Mouse (Mus musculus): ENCODE measurements around the gene Fads3. TPM values are rescaled to one million over a fixed set of nuclear protein-coding genes. Genes with fewer than 3 reads are reported as not detected.

Fads3 gene
- total and polyA plus RNA-seq, 2 experiments from 2014 or later: 38.8 to 92.8 TPM

DNA sequence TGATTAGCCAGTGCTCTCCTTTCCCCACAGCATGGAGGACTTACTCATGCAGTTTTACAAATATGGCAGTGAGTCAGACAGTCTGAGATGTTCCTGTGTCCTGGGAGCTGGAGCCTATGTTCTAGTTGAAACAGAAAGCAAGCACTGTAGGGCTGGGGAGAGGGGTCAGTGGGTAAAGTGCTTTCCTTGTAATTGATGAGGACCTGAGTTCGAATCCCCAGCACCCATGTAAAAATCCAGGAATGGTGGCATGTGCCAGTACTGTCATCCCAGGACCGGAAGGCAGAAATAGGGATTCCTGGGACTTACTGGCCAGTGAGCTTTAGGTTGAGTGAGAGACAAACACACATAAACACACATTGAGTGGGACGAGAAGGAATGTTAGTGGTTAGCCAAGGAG is 15.3 kb downstream of the Fads3 start:
- 91% methylated on average over 3 of the region's 3 CpGs for WGBS
- no peak overlapping the region for H3K27ac ChIP-seq (ENCODE audit: low read depth, low read length)

DNA sequence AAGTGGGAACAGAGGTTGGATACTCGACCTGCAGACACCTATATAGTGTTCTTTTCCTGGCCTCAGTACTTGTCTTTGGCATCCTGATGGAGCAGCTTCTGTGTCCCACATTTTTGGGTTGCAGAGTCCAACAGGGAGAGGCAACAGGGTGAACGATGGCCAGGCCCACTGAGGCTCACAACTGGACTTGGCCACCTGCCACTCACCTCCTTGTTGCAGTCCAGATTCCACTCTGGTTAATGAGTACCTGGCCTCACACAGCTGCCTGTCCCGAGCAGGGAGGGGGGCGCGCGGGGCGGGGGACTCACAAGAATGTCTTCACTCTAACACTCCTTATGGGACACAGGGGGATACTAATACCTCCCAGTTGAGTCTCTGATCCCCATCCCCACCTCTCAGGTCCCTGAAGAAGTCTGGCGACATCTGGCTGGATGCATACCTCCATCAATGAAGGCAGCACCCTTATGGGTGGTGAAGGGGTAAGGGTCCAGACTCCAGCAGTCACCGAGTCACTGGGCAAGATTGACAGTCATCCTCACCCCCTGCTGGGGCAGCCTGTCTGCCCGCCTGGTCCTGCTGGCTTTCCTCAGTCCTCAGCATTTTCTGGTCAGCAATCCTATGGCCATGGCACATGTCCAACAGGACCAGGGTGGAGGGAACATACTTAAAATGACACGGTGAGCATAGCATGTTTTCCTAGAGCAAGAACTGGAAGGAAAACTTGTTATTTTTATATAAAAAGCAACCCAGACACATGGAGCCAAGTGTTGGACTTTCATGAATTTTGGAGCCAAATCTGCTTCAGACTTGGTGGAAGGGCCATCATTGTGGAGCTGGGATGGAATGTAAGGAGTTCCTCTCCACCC is 16.4 kb downstream of the Fads3 start:
- no peaks in the 10 kb centered on the region for H3K9me3 ChIP-seq (ENCODE audit: low read length)
- WGBS: 68% methylated on average over 11 of the region's 11 CpGs
- no peak overlapping the region for H3K27ac ChIP-seq (ENCODE audit: low read depth, low read length)
- no peak overlapping the region for H3K4me3 ChIP-seq (ENCODE audit: low read depth, low read length)
- H3K9ac ChIP-seq (replicated peaks; ENCODE audit: low read length, poor library complexity, severe bottlenecking): no peak overlapping the region
- TF ChIP-seq CTCF (IDR thresholded peaks at IDR 0.05): no peak
- peaks cover 67% of the 10 kb centered on the region for H3K36me3 ChIP-seq (ENCODE audit: insufficient read depth, low read length)
- DNase-seq (ENCODE audit: low spot score): no peak
- no peak overlapping the region for H3K4me2 ChIP-seq (ENCODE audit: low read depth, low read length, poor library complexity, severe bottlenecking)
- no peak for ATAC-seq (ENCODE audit: low FRiP score)
- no peaks in the 10 kb centered on the region; the same call in 1 of the 2 replicates for H3K4me1 ChIP-seq (ENCODE audit: insufficient read depth, low read length)
- H3K27me3 ChIP-seq (ENCODE audit: insufficient read depth, low read length): no peaks in the 10 kb centered on the region

More for the DNA sequence above, 15.3 kb downstream of the Fads3 start:
- ATAC-seq (ENCODE audit: low FRiP score): no peak
- DNase-seq (ENCODE audit: low spot score): no peak
- no peak overlapping the region for H3K4me2 ChIP-seq (ENCODE audit: low read depth, low read length, poor library complexity, severe bottlenecking)
- H3K9me3 ChIP-seq (ENCODE audit: low read length): no peaks in the 10 kb centered on the region
- no peaks in the 10 kb centered on the region for H3K27me3 ChIP-seq (ENCODE audit: insufficient read depth, low read length)
- H3K4me3 ChIP-seq (ENCODE audit: low read depth, low read length): no peak overlapping the region
- H3K36me3 ChIP-seq (ENCODE audit: insufficient read depth, low read length): peaks cover 61% of the 10 kb centered on the region
- no peaks in the 10 kb centered on the region; the same call in 1 of the 2 replicates for H3K4me1 ChIP-seq (ENCODE audit: insufficient read depth, low read length)
- no peak for TF ChIP-seq CTCF (IDR thresholded peaks at IDR 0.05)
- no peak overlapping the region for H3K9ac ChIP-seq (replicated peaks; ENCODE audit: low read length, poor library complexity, severe bottlenecking)

DNA sequence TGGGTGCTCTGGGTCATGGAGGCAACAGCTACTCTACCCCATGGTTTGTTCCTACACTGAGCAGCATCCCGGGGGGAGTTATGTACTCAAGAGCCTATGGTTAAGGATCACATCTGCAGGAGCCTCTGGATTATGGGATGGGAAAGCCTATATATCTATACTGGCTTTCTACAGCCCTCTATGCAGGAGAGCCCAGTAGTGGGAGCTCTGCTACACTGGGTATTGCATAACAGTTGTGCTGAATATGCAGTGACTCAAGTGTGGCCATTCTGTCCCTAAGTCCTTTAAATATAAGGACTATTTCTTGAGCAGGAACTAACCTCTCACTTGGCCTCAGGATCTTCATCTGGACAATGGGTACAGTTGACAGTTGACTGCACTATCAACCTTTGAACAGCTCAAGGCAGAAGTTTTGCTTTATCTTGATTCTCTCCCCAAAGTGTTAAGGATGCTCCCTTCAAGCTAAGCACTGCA is 17.0 kb downstream of the Fads3 start:
- no peaks in the 10 kb centered on the region; the same call in 1 of the 2 replicates for H3K4me1 ChIP-seq (ENCODE audit: insufficient read depth, low read length)
- H3K27me3 ChIP-seq (ENCODE audit: insufficient read depth, low read length): no peaks in the 10 kb centered on the region
- peaks cover 67% of the 10 kb centered on the region for H3K36me3 ChIP-seq (ENCODE audit: insufficient read depth, low read length)
- 90% methylated on average over 1 of the region's 1 CpGs for WGBS
- DNase-seq (ENCODE audit: low spot score) (no peak), ATAC-seq (ENCODE audit: low FRiP score) (no peak)
- H3K9me3 ChIP-seq (ENCODE audit: low read length): no peaks in the 10 kb centered on the region
- no peak overlapping the region for H3K9ac ChIP-seq (replicated peaks; ENCODE audit: low read length, poor library complexity, severe bottlenecking)
- no peak overlapping the region for H3K27ac ChIP-seq (ENCODE audit: low read depth, low read length)
- no peak overlapping the region for H3K4me3 ChIP-seq (ENCODE audit: low read depth, low read length)
- no peak overlapping the region for H3K4me2 ChIP-seq (ENCODE audit: low read depth, low read length, poor library complexity, severe bottlenecking)
- TF ChIP-seq CTCF (IDR thresholded peaks at IDR 0.05): no peak

DNA sequence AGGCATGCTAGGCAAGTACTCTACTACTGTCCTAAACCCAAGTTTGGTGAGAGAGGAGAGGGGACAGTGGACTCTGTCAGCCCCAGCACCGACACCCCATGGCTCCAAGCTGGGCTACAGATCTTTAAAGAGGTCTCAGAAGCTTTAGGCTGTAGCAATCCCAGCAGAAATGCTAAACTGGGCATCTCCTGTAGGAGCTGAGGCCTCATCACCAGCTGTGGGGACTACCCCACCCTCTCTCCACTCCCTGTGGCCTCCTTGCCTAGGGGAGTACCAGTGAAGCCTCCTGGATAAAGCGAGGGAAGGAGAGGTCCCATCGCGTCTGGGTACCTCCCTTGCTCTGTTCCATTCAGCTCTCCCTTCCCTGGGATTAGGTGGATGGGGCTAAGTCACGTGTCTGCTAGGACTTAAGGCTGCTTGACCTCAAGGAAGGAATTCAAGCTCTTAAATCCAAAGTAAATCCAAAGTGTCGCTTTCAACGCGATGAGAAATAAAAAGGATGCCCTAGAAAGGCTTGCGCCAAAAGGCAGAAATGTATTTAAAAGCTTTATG is 17.6 kb downstream of the Fads3 start:
- DNase-seq (ENCODE audit: low spot score) (no peak), ATAC-seq (ENCODE audit: low FRiP score) (no peak)
- H3K4me1 ChIP-seq (ENCODE audit: insufficient read depth, low read length): no peaks in the 10 kb centered on the region; the same call in 1 of the 2 replicates
- 49% methylated on average over 9 of the region's 9 CpGs for WGBS
- no peaks in the 10 kb centered on the region for H3K9me3 ChIP-seq (ENCODE audit: low read length)
- H3K27me3 ChIP-seq (ENCODE audit: insufficient read depth, low read length): no peaks in the 10 kb centered on the region
- H3K36me3 ChIP-seq (ENCODE audit: insufficient read depth, low read length): peaks cover 67% of the 10 kb centered on the region
- H3K27ac ChIP-seq (ENCODE audit: low read depth, low read length): no peak overlapping the region
- no peak overlapping the region for H3K4me2 ChIP-seq (ENCODE audit: low read depth, low read length, poor library complexity, severe bottlenecking)
- no peak for TF ChIP-seq CTCF (IDR thresholded peaks at IDR 0.05)
- no peak overlapping the region for H3K4me3 ChIP-seq (ENCODE audit: low read depth, low read length)
- H3K9ac ChIP-seq (replicated peaks; ENCODE audit: low read length, poor library complexity, severe bottlenecking): no peak overlapping the region

DNA sequence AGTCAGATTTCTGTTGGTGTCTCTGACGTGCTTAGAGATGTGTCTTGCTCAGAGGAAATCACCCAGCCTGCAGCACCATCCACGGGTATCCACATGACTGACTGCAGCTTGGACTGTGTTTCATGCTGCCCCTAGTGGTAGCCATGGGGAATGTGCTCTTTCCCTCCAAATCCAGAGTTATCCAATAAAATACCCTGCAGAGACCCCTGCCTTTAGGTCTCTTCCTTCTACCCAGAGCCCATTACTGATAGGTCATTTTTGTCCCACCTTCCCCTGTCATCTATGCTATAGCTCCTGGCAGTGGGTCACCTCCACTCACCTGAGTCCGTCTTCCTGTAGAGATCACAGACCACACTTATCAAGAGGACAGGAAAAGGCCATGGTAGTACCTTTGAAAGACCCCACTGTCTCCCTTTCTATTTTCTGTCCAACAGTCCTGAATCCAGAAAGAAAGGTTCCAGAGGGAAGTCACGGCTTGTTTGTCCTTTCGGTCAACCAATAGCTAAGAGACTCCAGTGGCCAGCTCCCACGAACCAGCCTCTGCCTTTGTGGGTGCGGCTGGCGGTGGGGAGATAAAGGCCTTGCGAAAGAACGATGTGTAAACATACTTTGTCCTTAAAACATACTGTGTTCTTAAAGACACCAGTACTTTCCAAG is 18.7 kb downstream of the Fads3 start:
- no peak overlapping the region for H3K4me3 ChIP-seq (ENCODE audit: low read depth, low read length)
- no peak overlapping the region for H3K9ac ChIP-seq (replicated peaks; ENCODE audit: low read length, poor library complexity, severe bottlenecking)
- no peak overlapping the region for H3K4me2 ChIP-seq (ENCODE audit: low read depth, low read length, poor library complexity, severe bottlenecking)
- H3K9me3 ChIP-seq (ENCODE audit: low read length): no peaks in the 10 kb centered on the region
- no peaks in the 10 kb centered on the region; the same call in 1 of the 2 replicates for H3K4me1 ChIP-seq (ENCODE audit: insufficient read depth, low read length)
- H3K36me3 ChIP-seq (ENCODE audit: insufficient read depth, low read length): peaks cover 67% of the 10 kb centered on the region
- TF ChIP-seq CTCF (IDR thresholded peaks at IDR 0.05): peak; percentile 93
- WGBS: 51% methylated on average over 10 of the region's 10 CpGs
- H3K27me3 ChIP-seq (ENCODE audit: insufficient read depth, low read length): no peaks in the 10 kb centered on the region
- H3K27ac ChIP-seq (ENCODE audit: low read depth, low read length): peak overlapping the region; percentile 27
- DNase-seq (ENCODE audit: low spot score) (peak; percentile 77), ATAC-seq (ENCODE audit: low FRiP score) (peak; percentile 59)

All from midbrain, postnatal 0 days (tissue).